Comparison of ENCODE assay signal across 8 mouse cellular contexts in the genomic region with DNA sequence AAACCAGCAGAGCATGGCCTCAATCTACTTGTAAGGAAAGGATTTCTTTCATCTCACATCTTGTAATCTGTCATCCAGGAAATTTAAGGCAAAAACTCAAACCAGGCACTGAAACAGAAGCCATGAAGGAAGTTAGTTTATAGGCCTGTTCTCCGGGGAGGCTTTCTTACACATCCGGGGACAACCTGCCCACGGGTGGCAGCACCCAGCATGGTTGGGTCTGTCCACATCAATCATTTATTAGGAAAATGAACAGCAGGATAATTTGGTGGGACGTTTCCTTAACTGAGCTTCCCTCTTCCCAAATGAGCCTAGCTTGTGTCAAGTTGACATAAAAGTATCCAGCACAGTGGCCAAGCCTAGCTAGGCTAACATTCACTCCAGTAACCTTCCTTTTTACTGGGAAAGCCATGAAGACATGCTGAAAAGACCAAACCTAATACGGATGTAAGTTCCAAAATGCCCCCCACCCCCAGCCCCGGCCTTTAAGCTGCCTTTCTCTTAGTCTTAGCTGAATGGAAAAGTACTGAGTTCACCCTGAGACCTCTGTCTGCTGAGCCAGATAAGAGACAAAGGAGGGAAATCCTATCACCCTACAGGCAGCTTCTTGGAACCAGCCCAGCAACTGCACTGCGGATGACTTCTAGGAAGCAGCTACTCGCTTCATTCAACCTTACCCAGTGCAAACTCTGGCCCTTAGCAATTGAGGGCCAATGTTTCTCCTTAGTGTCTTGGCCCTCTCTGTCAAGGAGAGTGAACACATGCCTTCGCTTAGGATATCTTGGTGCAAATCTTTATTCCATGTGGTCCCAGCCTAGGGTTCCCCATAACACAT. TPM values are rescaled to one million over a fixed set of nuclear protein-coding genes. Genes with fewer than 3 reads are reported as not detected.
A peak's percentile ranks its signal among the peaks of the same experiment; 100 is the strongest.
DNase-seq lines count a peak whose midpoint lies in the region; ATAC-seq and TF ChIP-seq lines count a peak whose summit lies in the region.

No protein-coding gene starts in this region.

- H3K4me3 ChIP-seq in ES-Bruce4 (ENCODE audit: low read depth, low read length) = no peak overlapping the region
- H3K4me3 ChIP-seq in heart, embryonic 15.5 days = no peak overlapping the region
- H3K4me3 ChIP-seq in liver, embryonic 11.5 days (ENCODE audit: low read depth, low read length) = no peak overlapping the region
- H3K4me3 ChIP-seq in stomach, embryonic 14.5 days (ENCODE audit: low read depth, low read length) = no peak overlapping the region
- H3K4me3 ChIP-seq in hindbrain, embryonic 11.5 days (ENCODE audit: low read depth, low read length) = no peak overlapping the region

- 34% methylated on average over 9 of the region's 9 CpGs for WGBS in heart, embryonic 15.5 days
- WGBS in liver, embryonic 11.5 days = 29% methylated on average over 9 of the region's 9 CpGs
- 56% methylated on average over 9 of the region's 9 CpGs for WGBS in stomach, embryonic 14.5 days
- WGBS in hindbrain, embryonic 11.5 days = 69% methylated on average over 9 of the region's 9 CpGs

- no peaks in the 10 kb centered on the region for H3K36me3 ChIP-seq in ES-Bruce4 (ENCODE audit: control insufficient read depth, insufficient read depth, low read length, poor library complexity, severe bottlenecking)
- no peaks in the 10 kb centered on the region for H3K36me3 ChIP-seq in heart, embryonic 15.5 days
- no peaks in the 10 kb centered on the region for H3K36me3 ChIP-seq in liver, embryonic 11.5 days (ENCODE audit: control insufficient read depth, insufficient read depth, low read length)
- H3K36me3 ChIP-seq in stomach, embryonic 14.5 days (ENCODE audit: control insufficient read depth, insufficient read depth, low read length) = no peaks in the 10 kb centered on the region
- no peaks in the 10 kb centered on the region for H3K36me3 ChIP-seq in hindbrain, embryonic 11.5 days (ENCODE audit: control insufficient read depth, insufficient read depth, low read length)

- peak; percentile 79 for DNase-seq in c-Kit-negative CD71-positive TER-119-positive erythroid progenitor cells, embryonic 14.5 days (ENCODE audit: low read depth, low spot score)
- peak; percentile 52 for DNase-seq in liver, embryonic 11.5 days (ENCODE audit: low spot score)
- DNase-seq in right cerebral cortex, postnatal 25 days = no peak
- DNase-seq in urinary bladder, postnatal 10 days (ENCODE audit: low spot score) = no peak
- DNase-seq in hindbrain, embryonic 11.5 days (ENCODE audit: low spot score) = no peak

- TF ChIP-seq POLR2A in ES-Bruce4 (IDR thresholded peaks at IDR 0.05; ENCODE audit: insufficient read depth, low read length) = no peak

- no peak for TF ChIP-seq EP300 in ES-Bruce4 (IDR thresholded peaks at IDR 0.05; ENCODE audit: insufficient read depth, low read depth, low read length)

- TF ChIP-seq CTCF in ES-Bruce4 (IDR thresholded peaks at IDR 0.05; ENCODE audit: low read depth, low read length) = no peak

- no peaks in the 10 kb centered on the region for H3K4me1 ChIP-seq in ES-Bruce4 (ENCODE audit: control insufficient read depth, insufficient read depth, low read length)
- H3K4me1 ChIP-seq in heart, embryonic 15.5 days (replicated peaks) = peaks cover 16% of the 10 kb centered on the region
- peaks cover 17% of the 10 kb centered on the region for H3K4me1 ChIP-seq in liver, embryonic 11.5 days (replicated peaks; ENCODE audit: control insufficient read depth, insufficient read depth, low read length)
- H3K4me1 ChIP-seq in stomach, embryonic 14.5 days (ENCODE audit: control insufficient read depth, insufficient read depth, low read length) = no peaks in the 10 kb centered on the region
- no peaks in the 10 kb centered on the region for H3K4me1 ChIP-seq in hindbrain, embryonic 11.5 days (replicated peaks; ENCODE audit: control insufficient read depth, insufficient read depth, low read length)

- peak overlapping the region; percentile 83 for H3K27ac ChIP-seq in ES-Bruce4 (ENCODE audit: insufficient read depth, low read length)
- peak overlapping the region; percentile 72 for H3K27ac ChIP-seq in heart, embryonic 15.5 days
- peak overlapping the region; percentile 97 for H3K27ac ChIP-seq in liver, embryonic 11.5 days (ENCODE audit: low read depth, low read length)
- H3K27ac ChIP-seq in stomach, embryonic 14.5 days (ENCODE audit: low read length) = no peak overlapping the region
- no peak overlapping the region for H3K27ac ChIP-seq in hindbrain, embryonic 11.5 days (ENCODE audit: low read depth, low read length)

- H3K9ac ChIP-seq in ES-Bruce4 (ENCODE audit: low read depth, poor library complexity, severe bottlenecking) = 0 out of 2 replicates have a peak overlapping the region, but pooled peaks have one; percentile 33
- H3K9ac ChIP-seq in heart, embryonic 15.5 days = no peak overlapping the region
- peak overlapping the region; percentile 64 for H3K9ac ChIP-seq in liver, embryonic 11.5 days (ENCODE audit: low read depth, low read length)
- no peak overlapping the region for H3K9ac ChIP-seq in stomach, embryonic 14.5 days (replicated peaks; ENCODE audit: low read depth, low read length)
- no peak overlapping the region for H3K9ac ChIP-seq in hindbrain, embryonic 11.5 days (ENCODE audit: low read depth, low read length)

- ATAC-seq in heart, embryonic 15.5 days (replicated peaks; ENCODE audit: insufficient number of reproducible peaks, insufficient read depth, low FRiP score, low read depth) = peak; percentile 89
- peak; percentile 99 for ATAC-seq in liver, embryonic 11.5 days (replicated peaks; ENCODE audit: low FRiP score)
- ATAC-seq in stomach, embryonic 14.5 days (ENCODE audit: insufficient number of reproducible peaks, insufficient read depth, low FRiP score, low read depth) = peak; percentile 67; the same call in 1 of the 2 replicates
- no peak for ATAC-seq in hindbrain, embryonic 11.5 days (ENCODE audit: low FRiP score)

- H3K27me3 ChIP-seq in ES-Bruce4 (ENCODE audit: control insufficient read depth, insufficient read depth, low read length, poor library complexity, severe bottlenecking) = no peaks in the 10 kb centered on the region
- H3K27me3 ChIP-seq in heart, embryonic 15.5 days = no peaks in the 10 kb centered on the region
- H3K27me3 ChIP-seq in liver, embryonic 11.5 days (replicated peaks; ENCODE audit: control insufficient read depth, insufficient read depth, low read length) = no peaks in the 10 kb centered on the region
- H3K27me3 ChIP-seq in stomach, embryonic 14.5 days (ENCODE audit: control insufficient read depth, insufficient read depth, low read length) = no peaks in the 10 kb centered on the region
- H3K27me3 ChIP-seq in hindbrain, embryonic 11.5 days (ENCODE audit: control insufficient read depth, insufficient read depth, low read length) = no peaks in the 10 kb centered on the region

- no peak overlapping the region for H3K4me2 ChIP-seq in heart, embryonic 15.5 days
- peak overlapping the region; percentile 56 for H3K4me2 ChIP-seq in liver, embryonic 11.5 days
- no peak overlapping the region for H3K4me2 ChIP-seq in stomach, embryonic 14.5 days (replicated peaks; ENCODE audit: low read depth, low read length)
- no peak overlapping the region for H3K4me2 ChIP-seq in hindbrain, embryonic 11.5 days (replicated peaks; ENCODE audit: low read depth, low read length)

- H3K9me3 ChIP-seq in ES-Bruce4 (replicated peaks; ENCODE audit: control insufficient read depth, insufficient read depth, low read length, poor library complexity, severe bottlenecking) = no peaks in the 10 kb centered on the region
- no peaks in the 10 kb centered on the region for H3K9me3 ChIP-seq in heart, embryonic 15.5 days (replicated peaks)
- no peaks in the 10 kb centered on the region for H3K9me3 ChIP-seq in liver, embryonic 11.5 days (ENCODE audit: control insufficient read depth, low read length)
- H3K9me3 ChIP-seq in stomach, embryonic 14.5 days (ENCODE audit: control insufficient read depth, low read depth, low read length) = no peaks in the 10 kb centered on the region
- no peaks in the 10 kb centered on the region for H3K9me3 ChIP-seq in hindbrain, embryonic 11.5 days (ENCODE audit: control insufficient read depth, low read length)

RNA-seq across cellular contexts. Expression of a gene that starts 31.9 kb away (rescaled TPM):
- polyA plus RNA-seq in ES-Bruce4 (2011; ENCODE audit: insufficient read depth, insufficient read length, low read depth, missing spikeins) = 73.4 and 75.3 TPM in 2 replicates
- polyA plus RNA-seq in heart, embryonic 15.5 days (2015; fragmentation: Nextera tagmentation; extraction: Ambion mirVana) = 12.9 and 13.5 TPM in 2 replicates
- polyA plus RNA-seq in liver, embryonic 11.5 days (2014; fragmentation: Nextera tagmentation; extraction: Ambion mirVana) = 28.2 and 31.6 TPM in 2 replicates
- 48.0 and 48.3 TPM in 2 replicates for polyA plus RNA-seq in stomach, embryonic 14.5 days (2014; fragmentation: Nextera tagmentation; extraction: Ambion mirVana)
- polyA plus RNA-seq in hindbrain, embryonic 11.5 days (2014; fragmentation: Nextera tagmentation; extraction: Ambion mirVana) = 39.6 and 55.7 TPM in 2 replicates

RNA-seq across cellular contexts. Expression of a gene that starts 33.3 kb away (rescaled TPM):
- 318 and 327 TPM in 2 replicates for polyA plus RNA-seq in ES-Bruce4 (2011; ENCODE audit: insufficient read depth, insufficient read length, low read depth, missing spikeins)
- polyA plus RNA-seq in heart, embryonic 15.5 days (2015; fragmentation: Nextera tagmentation; extraction: Ambion mirVana) = 30.5 and 36.8 TPM in 2 replicates
- 73.2 and 75.3 TPM in 2 replicates for polyA plus RNA-seq in liver, embryonic 11.5 days (2014; fragmentation: Nextera tagmentation; extraction: Ambion mirVana)
- polyA plus RNA-seq in stomach, embryonic 14.5 days (2014; fragmentation: Nextera tagmentation; extraction: Ambion mirVana) = 96.1 and 106 TPM in 2 replicates
- polyA plus RNA-seq in hindbrain, embryonic 11.5 days (2014; fragmentation: Nextera tagmentation; extraction: Ambion mirVana) = 114 and 125 TPM in 2 replicates

Comparison
In these comparisons a context has a peak if more than half of its experiments do, and no peak if none do; other contexts are left out.
1. H3K27ac ChIP-seq: peak in ES-Bruce4 (single experiment), heart, embryonic 15.5 days (single experiment) and liver, embryonic 11.5 days (single experiment); none in stomach, embryonic 14.5 days (single experiment) and hindbrain, embryonic 11.5 days (single experiment).
2. H3K9ac ChIP-seq: peak in ES-Bruce4 (single experiment) and liver, embryonic 11.5 days (single experiment); none in heart, embryonic 15.5 days (single experiment), stomach, embryonic 14.5 days (single experiment) and hindbrain, embryonic 11.5 days (single experiment).
3. DNase-seq: peak in c-Kit-negative CD71-positive TER-119-positive erythroid progenitor cells, embryonic 14.5 days (single experiment) and liver, embryonic 11.5 days (single experiment); none in right cerebral cortex, postnatal 25 days (single experiment), urinary bladder, postnatal 10 days (single experiment) and hindbrain, embryonic 11.5 days (single experiment).